Mouse (Mus musculus) limb, embryonic 10.5 days (tissue): Measurements from ENCODE around the gene Stk4. TPM values are rescaled to one million over a fixed set of nuclear protein-coding genes. Genes with fewer than 3 reads are reported as not detected.

Source experiments
- DNase-seq: peaks from one replicate; pipeline ENCODE4 v3.0.0-alpha.2; 2017; ENCODE audit warnings: low spot score
- H3K27ac ChIP-seq: fragments of 300-500 bp; sonication (generic); 2 replicates; pipeline ENCODE4 v1.5.1; 2016; ENCODE audit warnings: mild to moderate bottlenecking
- H3K27me3 ChIP-seq: fragments of 300-500 bp; sonication (generic); 2 replicates; pipeline ENCODE4 v1.6.1; 2016; ENCODE audit warnings: low read depth, mild to moderate bottlenecking; ENCODE audit not compliant: poor library complexity, severe bottlenecking
- H3K36me3 ChIP-seq: fragments of 300-500 bp; sonication (generic); 2 replicates; pipeline ENCODE4 v1.6.1; 2016; ENCODE audit warnings: mild to moderate bottlenecking, moderate library complexity
- H3K4me1 ChIP-seq: fragments of 300-500 bp; sonication (generic); 2 replicates; pipeline ENCODE4 v1.6.1; 2016
- H3K4me3 ChIP-seq: fragments of 300-500 bp; sonication (generic); 2 replicates; pipeline ENCODE4 v1.5.1; 2016; ENCODE audit warnings: mild to moderate bottlenecking, moderate library complexity
- H3K9me3 ChIP-seq: fragments of 300-500 bp; sonication (generic); replicated peaks from 2 replicates; pipeline ENCODE4 v1.6.1; 2016; ENCODE audit warnings: mild to moderate bottlenecking
- WGBS: fragments of 180-500 bp; shearing (Covaris S2); methylation state at CpG from one replicate; pipeline ENCODE4 v1.1.7; 2016; 5-methylcytosine and 5-hydroxymethylcytosine counted together
- polyA plus RNA-seq: library from polyadenylated mRNA; unstranded; fragments of >200 nt; fragmentation: Nextera tagmentation; extraction: Ambion mirVana; gene quantifications from 2 replicates; pipeline ENCODE4 v1.2.1, GENCODE M21; 2016

The Stk4 gene
- 30.4 and 32.8 TPM in 2 replicates for polyA plus RNA-seq

DNA sequence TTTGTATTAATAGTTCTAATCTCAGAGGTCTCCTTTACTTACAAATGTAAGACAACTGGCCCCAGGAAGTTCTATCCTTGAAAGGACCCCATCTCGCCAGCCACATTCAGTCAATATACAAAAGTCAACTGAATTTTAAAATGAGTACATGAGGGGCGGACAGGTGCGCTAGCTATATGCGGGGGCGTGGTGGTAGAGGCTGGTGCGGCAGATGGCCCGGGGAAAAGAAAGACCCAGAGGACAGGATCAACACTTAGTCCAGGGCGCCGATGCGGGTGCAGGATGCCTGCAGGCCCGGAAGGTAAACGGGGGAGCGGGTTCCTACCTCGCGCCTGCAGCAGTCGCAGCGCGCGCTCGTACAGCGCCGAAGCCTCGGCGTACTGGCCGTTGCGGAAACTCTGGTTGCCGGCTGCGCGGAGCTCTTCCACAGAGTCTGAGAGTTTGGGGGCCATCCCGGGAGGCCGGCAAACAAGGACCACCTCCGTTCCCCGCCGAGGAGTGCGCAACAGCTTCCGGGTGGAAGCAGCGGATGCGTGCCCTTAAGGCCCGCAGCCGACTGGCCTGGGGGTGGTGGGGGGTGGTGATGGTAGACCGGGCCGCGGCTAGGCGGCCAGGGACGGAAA lies at the start of gene Stk4:
Gene Stk4, plus strand, starts transcription at position 181 of the 623 bp plus-strand sequence.
- Histone ChIP-seq H3K27ac (peak within 1 kb of the TSS; percentile 95), H3K4me1 (peaks cover 49% of the 10 kb centered on the region), H3K9me3 (no peaks in the 10 kb centered on the region), H3K36me3 (peaks cover 28% of the 10 kb centered on the region), H3K27me3 (no peaks in the 10 kb centered on the region), H3K4me3 (peak within 1 kb of the TSS; percentile 95)
- WGBS, result under 1% methylated on average over 45 of the region's 45 CpGs
- no peak for DNase-seq

DNA sequence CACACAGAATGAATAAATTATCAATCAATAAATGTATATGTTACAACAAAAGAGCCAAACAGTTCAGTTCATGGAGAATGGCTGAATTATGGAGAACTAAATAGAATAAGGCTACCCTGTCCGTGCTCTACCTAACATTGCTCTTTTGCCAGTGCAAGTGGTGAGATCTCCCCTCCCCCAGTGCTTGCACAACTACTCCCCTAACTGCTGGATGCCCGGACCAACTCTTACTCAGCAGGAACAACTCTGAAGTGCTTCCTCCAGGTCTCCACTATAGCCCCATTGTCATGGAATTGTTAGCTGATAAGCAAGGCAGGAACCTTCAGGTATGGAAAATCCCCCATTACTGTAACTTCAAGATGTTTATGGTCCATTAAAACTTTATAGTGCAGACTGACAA lies 48.0 kb upstream of the Stk4 start:
- WGBS, result 61% methylated on average over 2 of the region's 2 CpGs
- no peak for DNase-seq
- peaks cover 32% of the 10 kb centered on the region for H3K36me3 ChIP-seq

GRCm38 (mm10) chr2:164025150-164025549 lies 45.0 kb upstream of the Stk4 start, which contains the start of gene Pabpc1l:
Gene Pabpc1l, plus strand, starts transcription at chr2:164025450.
- H3K27ac ChIP-seq, result no peak within 1 kb of the TSS
- no peaks in the 10 kb centered on the region for H3K9me3 ChIP-seq
- H3K36me3 ChIP-seq, result 0 out of 2 replicates have a peak, but pooled peaks cover 2% of the 10 kb centered on the region
- no peak within 1 kb of the TSS for H3K4me3 ChIP-seq
- no peaks in the 10 kb centered on the region for H3K4me1 ChIP-seq
- no peaks in the 10 kb centered on the region for H3K27me3 ChIP-seq
- WGBS, result 83% methylated on average over 16 of the region's 16 CpGs
- DNase-seq, result no peak

More for the DNA sequence above, 48.0 kb upstream of the Stk4 start:
- H3K4me1 ChIP-seq, result no peaks in the 10 kb centered on the region
- H3K27me3 ChIP-seq, result no peaks in the 10 kb centered on the region
- H3K27ac ChIP-seq, result no peak overlapping the region
- H3K4me3 ChIP-seq, result no peak overlapping the region
- no peaks in the 10 kb centered on the region for H3K9me3 ChIP-seq

DNA sequence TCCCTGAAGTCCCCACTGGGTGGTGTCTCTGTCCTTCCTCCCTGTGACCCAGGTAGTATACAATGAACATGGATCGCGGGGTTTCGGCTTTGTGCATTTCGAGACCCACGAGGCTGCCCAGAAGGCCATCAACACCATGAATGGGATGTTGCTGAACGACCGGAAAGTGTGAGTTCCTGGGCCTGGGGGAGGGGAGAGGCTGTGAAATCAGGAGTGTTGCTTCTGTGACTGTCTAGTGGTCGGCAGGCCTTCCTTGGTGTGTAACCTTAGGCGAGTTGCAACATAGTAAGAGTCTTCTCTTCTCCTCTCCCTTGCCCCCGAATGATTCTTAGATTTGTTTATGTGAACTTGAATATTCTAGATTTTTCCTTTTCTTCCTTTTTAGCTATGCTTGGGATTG lies 39.0 kb upstream of the Stk4 start:
- no peak overlapping the region for H3K27ac ChIP-seq
- no peaks in the 10 kb centered on the region for H3K9me3 ChIP-seq
- no peak for DNase-seq
- 81% methylated on average over 10 of the region's 10 CpGs for WGBS
- no peaks in the 10 kb centered on the region for H3K27me3 ChIP-seq
- H3K36me3 ChIP-seq, result no peaks in the 10 kb centered on the region
- H3K4me1 ChIP-seq, result no peaks in the 10 kb centered on the region
- no peak overlapping the region for H3K4me3 ChIP-seq

- peaks cover 5% of the 10 kb centered on the region for H3K4me1 ChIP-seq
- no peak overlapping the region for H3K27ac ChIP-seq
- no peak for DNase-seq
- no peaks in the 10 kb centered on the region for H3K27me3 ChIP-seq
- no peaks in the 10 kb centered on the region for H3K36me3 ChIP-seq
- no peaks in the 10 kb centered on the region for H3K9me3 ChIP-seq
- WGBS, result 86% methylated on average over 3 of the region's 3 CpGs
- H3K4me3 ChIP-seq, result no peak overlapping the region
Observed at GRCm38 (mm10) chr2:164032973-164033372, 37.1 kb upstream of the Stk4 start.

GRCm38 (mm10) chr2:164036520-164037019 lies 33.6 kb upstream of the Stk4 start:
- Histone ChIP-seq H3K27ac (no peak overlapping the region), H3K9me3 (no peaks in the 10 kb centered on the region), H3K27me3 (no peaks in the 10 kb centered on the region), H3K36me3 (no peaks in the 10 kb centered on the region), H3K4me3 (no peak overlapping the region), H3K4me1 (peaks cover 5% of the 10 kb centered on the region)
- peak; percentile 34 for DNase-seq
- 60% methylated on average over 10 of the region's 10 CpGs for WGBS

GRCm38 (mm10) chr2:164038407-164039028 lies 31.6 kb upstream of the Stk4 start:
- no peak overlapping the region for H3K27ac ChIP-seq
- H3K27me3 ChIP-seq, result no peaks in the 10 kb centered on the region
- DNase-seq, result no peak
- H3K36me3 ChIP-seq, result no peaks in the 10 kb centered on the region
- WGBS, result 96% methylated on average over 1 of the region's 1 CpGs
- H3K9me3 ChIP-seq, result no peaks in the 10 kb centered on the region
- H3K4me3 ChIP-seq, result no peak overlapping the region
- peaks cover 5% of the 10 kb centered on the region for H3K4me1 ChIP-seq

DNA sequence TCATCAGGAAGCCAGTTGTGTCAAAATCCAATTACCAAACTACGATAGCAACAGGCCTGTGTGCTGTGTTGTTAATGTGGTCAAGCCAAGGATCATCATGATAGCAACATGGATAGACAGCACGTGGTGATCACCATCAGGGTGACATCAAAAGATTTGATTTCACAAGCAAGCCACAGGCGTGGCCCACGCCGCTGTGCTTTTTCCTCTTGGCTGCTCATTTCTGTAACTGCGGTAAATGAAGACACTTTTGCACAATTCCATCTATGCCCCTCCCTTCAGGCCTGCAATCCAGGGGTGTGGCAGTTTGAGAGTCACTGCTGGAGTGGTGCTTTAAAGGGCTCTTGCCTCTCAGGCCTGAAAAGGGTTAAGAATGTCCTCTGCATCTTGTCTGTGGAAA lies 29.2 kb upstream of the Stk4 start:
- no peak for DNase-seq
- Histone ChIP-seq H3K4me3 (no peak overlapping the region), H3K27ac (no peak overlapping the region), H3K27me3 (no peaks in the 10 kb centered on the region), H3K4me1 (peaks cover 5% of the 10 kb centered on the region), H3K36me3 (no peaks in the 10 kb centered on the region), H3K9me3 (no peaks in the 10 kb centered on the region)
- 89% methylated on average over 6 of the region's 6 CpGs for WGBS

DNA sequence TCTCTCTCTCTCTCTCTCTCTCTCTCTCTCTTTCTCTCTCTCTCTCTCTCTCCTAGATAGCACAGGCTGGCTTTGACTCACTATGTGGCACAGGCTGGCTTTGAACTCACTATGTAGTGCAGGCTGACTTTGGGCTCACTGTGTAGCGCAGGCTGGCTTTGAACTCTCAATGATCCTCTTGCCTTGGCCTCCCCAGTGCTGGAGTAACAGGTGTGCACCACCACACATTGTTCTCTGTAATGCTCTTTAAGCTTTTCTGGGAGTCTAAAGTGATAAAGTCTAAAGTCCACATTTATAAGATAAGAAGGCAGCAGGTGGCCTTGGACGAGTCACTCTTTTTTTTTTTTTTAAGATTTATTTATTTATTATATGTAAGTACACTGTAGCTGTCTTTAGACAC lies 28.6 kb upstream of the Stk4 start:
- Histone ChIP-seq H3K4me3 (no peak overlapping the region), H3K9me3 (no peaks in the 10 kb centered on the region), H3K27me3 (no peaks in the 10 kb centered on the region), H3K36me3 (no peaks in the 10 kb centered on the region), H3K27ac (no peak overlapping the region), H3K4me1 (peaks cover 4% of the 10 kb centered on the region)
- DNase-seq, result no peak
- 93% methylated on average over 2 of the region's 2 CpGs for WGBS

- Histone ChIP-seq H3K27ac (peak overlapping the region; percentile 64; the same call in 1 of the 2 replicates), H3K4me3 (peak overlapping the region; percentile 47), H3K27me3 (no peaks in the 10 kb centered on the region), H3K4me1 (peaks cover 5% of the 10 kb centered on the region), H3K36me3 (peaks cover 23% of the 10 kb centered on the region), H3K9me3 (no peaks in the 10 kb centered on the region)
- DNase-seq, result peak; percentile 61
- 3% methylated on average over 16 of the region's 16 CpGs for WGBS
Observed at GRCm38 (mm10) chr2:164047197-164047690, 22.9 kb upstream of the Stk4 start.

DNA sequence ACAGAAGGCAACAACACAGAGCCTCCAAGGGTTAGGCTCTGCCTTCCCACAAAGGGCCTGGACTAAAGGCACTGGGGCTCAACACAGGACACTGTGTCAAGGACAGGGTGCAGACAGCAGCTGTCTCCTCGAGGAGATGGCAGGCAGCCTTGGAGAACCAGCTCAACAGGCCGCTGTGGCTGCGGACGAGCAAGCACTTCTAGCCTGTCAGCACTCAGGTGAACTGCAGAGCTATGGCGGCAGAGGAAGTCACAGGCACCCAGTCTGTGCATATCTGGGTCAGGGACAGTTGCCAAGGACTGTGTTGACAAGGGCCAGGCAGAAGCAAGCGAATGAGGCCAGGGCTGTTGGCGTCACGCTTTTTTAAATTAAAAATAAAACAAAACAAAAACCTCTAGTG lies 16.4 kb upstream of the Stk4 start:
- no peak overlapping the region for H3K27ac ChIP-seq
- 95% methylated on average over 8 of the region's 8 CpGs for WGBS
- H3K4me1 ChIP-seq, result no peaks in the 10 kb centered on the region
- H3K36me3 ChIP-seq, result peaks cover 86% of the 10 kb centered on the region
- H3K9me3 ChIP-seq, result no peaks in the 10 kb centered on the region
- H3K4me3 ChIP-seq, result no peak overlapping the region
- DNase-seq, result no peak
- H3K27me3 ChIP-seq, result no peaks in the 10 kb centered on the region

- no peak overlapping the region for H3K27ac ChIP-seq
- DNase-seq, result no peak
- H3K4me1 ChIP-seq, result no peaks in the 10 kb centered on the region
- no peaks in the 10 kb centered on the region for H3K27me3 ChIP-seq
- peaks cover 94% of the 10 kb centered on the region for H3K36me3 ChIP-seq
- WGBS, result 96% methylated on average over 8 of the region's 8 CpGs
- no peak overlapping the region for H3K4me3 ChIP-seq
- no peaks in the 10 kb centered on the region for H3K9me3 ChIP-seq
Observed at GRCm38 (mm10) chr2:164054671-164055070, 15.5 kb upstream of the Stk4 start.

- 91% methylated on average over 8 of the region's 8 CpGs for WGBS
- no peak for DNase-seq
- no peaks in the 10 kb centered on the region for H3K9me3 ChIP-seq
- no peaks in the 10 kb centered on the region for H3K4me1 ChIP-seq
- no peak overlapping the region for H3K27ac ChIP-seq
- peaks cover 98% of the 10 kb centered on the region for H3K36me3 ChIP-seq
- H3K4me3 ChIP-seq, result no peak overlapping the region
- H3K27me3 ChIP-seq, result no peaks in the 10 kb centered on the region
Observed at GRCm38 (mm10) chr2:164059634-164060235, 10.4 kb upstream of the Stk4 start.
